Mouse (Mus musculus) CH12.LX (cell line): ENCODE results near the gene AB124611. TPM values are rescaled to one million over a fixed set of nuclear protein-coding genes. Genes with fewer than 3 reads are reported as not detected.

ENCODE experiments used
- DNase-seq: peaks from one replicate; pipeline ENCODE4 v3.0.0-alpha.2; 2013; ENCODE audit errors: extremely low read depth
- H3K27ac ChIP-seq: 2 replicates; pipeline ENCODE4 v1.5.1; 2012; ENCODE audit warnings: low read depth, mild to moderate bottlenecking, control low read depth, moderate library complexity; ENCODE audit not compliant: insufficient read depth
- H3K27me3 ChIP-seq: replicated peaks from 2 replicates; pipeline ENCODE3; 2012; ENCODE audit warnings: inconsistent platforms
- H3K36me3 ChIP-seq, 2 experiments: replicated peaks in 1 of 2; 2 replicates each; pipeline versions ENCODE3 to v1.6.1; 2012; ENCODE audit warnings: inconsistent platforms in 1 of 2, low read length in 1 of 2, mild to moderate bottlenecking in 1 of 2, mixed read lengths in 1 of 2, moderate library complexity in 1 of 2; ENCODE audit not compliant: control insufficient read depth in 1 of 2, insufficient read depth in 1 of 2
- H3K4me1 ChIP-seq, 2 experiments: 2 replicates each; pipeline ENCODE4 v1.6.1; 2012; ENCODE audit warnings: inconsistent platforms in 1 of 2, moderate library complexity in 1 of 2; ENCODE audit not compliant: insufficient read depth in 2 of 2, control insufficient read depth in 1 of 2
- H3K4me2 ChIP-seq: 2 replicates; pipeline ENCODE4 v1.6.1; 2012; ENCODE audit warnings: low read depth, mild to moderate bottlenecking, control low read depth; ENCODE audit not compliant: poor library complexity, insufficient read depth, severe bottlenecking
- H3K4me3 ChIP-seq, 3 experiments: fragments of 150-350 bp in 1 of 3; sonication (generic) in 1 of 3; replicated peaks in 1 of 3; 2 replicates each; pipeline versions ENCODE3 to v1.5.1; 2011 to 2012; ENCODE audit warnings: low read depth in 2 of 3, low read length in 2 of 3, mild to moderate bottlenecking in 2 of 3, moderate library complexity in 2 of 3, control low read depth in 1 of 3, improper control_type of control experiment in 1 of 3, inconsistent platforms in 1 of 3, mixed read lengths in 1 of 3; ENCODE audit not compliant: poor library complexity in 1 of 3
- H3K79me2 ChIP-seq: replicated peaks from 2 replicates; pipeline ENCODE4 v1.6.1; 2012; ENCODE audit warnings: mild to moderate bottlenecking, moderate library complexity; ENCODE audit not compliant: control insufficient read depth, poor library complexity, insufficient read depth, severe bottlenecking; ENCODE audit errors: extremely low read depth
- H3K9ac ChIP-seq: 2 replicates; pipeline ENCODE4 v1.6.1; 2012; ENCODE audit warnings: low read depth, mild to moderate bottlenecking, control low read depth, moderate library complexity; ENCODE audit not compliant: insufficient read depth
- H3K9me3 ChIP-seq: replicated peaks from 2 replicates; pipeline ENCODE3; 2012; ENCODE audit warnings: low read length, inconsistent platforms, mixed read lengths
- CHD1 ChIP-seq: IDR thresholded peaks from 2 replicates; pipeline ENCODE4 v1.6.1; 2012; ENCODE audit warnings: low read depth, low read length, improper control_type of control experiment, inconsistent platforms
- CTCF ChIP-seq, 2 experiments: IDR thresholded peaks in 1 of 2; conservative IDR thresholded peaks in 1 of 2; 2 replicates each; pipeline ENCODE4 v1.5.1; 2011 to 2012; ENCODE audit warnings: low read depth in 2 of 2, low read length in 2 of 2, improper control_type of control experiment in 1 of 2, inconsistent platforms in 1 of 2, mild to moderate bottlenecking in 1 of 2, moderate library complexity in 1 of 2
- EP300 ChIP-seq: IDR thresholded peaks from 2 replicates; pipeline ENCODE4 v1.6.1; 2011; ENCODE audit warnings: low read length, improper control_type of control experiment
- ETS1 ChIP-seq: conservative IDR thresholded peaks from 2 replicates; pipeline ENCODE4 v1.6.1; 2012; ENCODE audit warnings: low read depth, mild to moderate bottlenecking, inconsistent platforms, low read length, improper control_type of control experiment, moderate library complexity
- HCFC1 ChIP-seq: IDR thresholded peaks from 2 replicates; pipeline ENCODE4 v1.6.1; 2012; ENCODE audit warnings: low read depth, mild to moderate bottlenecking, inconsistent platforms, low read length, improper control_type of control experiment
- JUN ChIP-seq: IDR thresholded peaks from 2 replicates; pipeline ENCODE4 v1.6.1; 2011; ENCODE audit warnings: low read depth, mild to moderate bottlenecking, low read length, improper control_type of control experiment, moderate library complexity; ENCODE audit not compliant: insufficient read depth
- JUND ChIP-seq: conservative IDR thresholded peaks from 2 replicates; pipeline ENCODE4 v1.6.1; 2011; ENCODE audit warnings: low read depth, low read length, improper control_type of control experiment
- MAFK ChIP-seq: IDR thresholded peaks from 2 replicates; pipeline ENCODE4 v1.6.1; 2011; ENCODE audit warnings: low read length, improper control_type of control experiment; ENCODE audit not compliant: insufficient replicate concordance
- MAX ChIP-seq: IDR thresholded peaks from 2 replicates; pipeline ENCODE4 v1.6.1; 2011; ENCODE audit warnings: low read length, improper control_type of control experiment
- MAZ ChIP-seq: IDR thresholded peaks from 2 replicates; pipeline ENCODE4 v1.6.1; 2012; ENCODE audit warnings: low read depth, mild to moderate bottlenecking, inconsistent platforms, low read length, improper control_type of control experiment, moderate library complexity
- MYC ChIP-seq: IDR thresholded peaks from 2 replicates; pipeline ENCODE4 v1.6.1; 2011; ENCODE audit warnings: low read depth, mild to moderate bottlenecking, improper control_type of control experiment, low read length
- NELFE ChIP-seq: IDR thresholded peaks from 2 replicates; pipeline ENCODE4 v1.6.1; 2011; ENCODE audit warnings: low read depth, low read length, improper control_type of control experiment
- NRF1 ChIP-seq: IDR thresholded peaks from 2 replicates; pipeline ENCODE4 v1.6.1; 2014; ENCODE audit warnings: low read depth, mild to moderate bottlenecking, inconsistent platforms, low read length, improper control_type of control experiment, moderate library complexity
- PAX5 ChIP-seq: IDR thresholded peaks from 2 replicates; pipeline ENCODE4 v1.6.1; 2012; ENCODE audit warnings: low read length, inconsistent platforms, mixed read lengths
- RCOR1 ChIP-seq: conservative IDR thresholded peaks from 2 replicates; pipeline ENCODE4 v1.6.1; 2012; ENCODE audit warnings: low read depth, mild to moderate bottlenecking, inconsistent platforms, low read length, improper control_type of control experiment
- SIN3A ChIP-seq: IDR thresholded peaks from 2 replicates; pipeline ENCODE4 v1.6.1; 2012; ENCODE audit warnings: low read length, improper control_type of control experiment, inconsistent platforms
- TCF12 ChIP-seq: IDR thresholded peaks from 2 replicates; pipeline ENCODE4 v1.6.1; 2014; ENCODE audit warnings: low read depth, mild to moderate bottlenecking, inconsistent platforms, low read length, improper control_type of control experiment
- USF2 ChIP-seq: conservative IDR thresholded peaks from 2 replicates; pipeline ENCODE4 v1.6.1; 2011; ENCODE audit warnings: low read depth, low read length, improper control_type of control experiment
- dilution Hi-C: fragments of 300-500 bp; cut with MboI; formaldehyde crosslinking; loops from 2 replicates; pipeline ENCODE4 v1.14.3; 2020; ENCODE audit warnings: low sequenced_read_pairs; ENCODE audit not compliant: extremely low pct_unique_long_range_greater_than_20kb, extremely low pct_ligation_motif_present
- in situ Hi-C: fragments of 300-500 bp; cut with MboI; formaldehyde crosslinking; loops from 3 replicates; pipeline ENCODE4 v1.14.3; 2019; ENCODE audit warnings: low sequenced_read_pairs, low pct_ligation_motif_present, low pct_unique_long_range_greater_than_20kb, mixed read lengths
- polyA plus RNA-seq: library from polyadenylated mRNA; unstranded; fragments of >175 nt; gene quantifications from 2 replicates; pipeline ENCODE4 v1.2.1, GENCODE M21; 2012; ENCODE audit warnings: low read depth; ENCODE audit not compliant: insufficient read length
- total RNA-seq, 2 experiments: library from RNA; depleted of rRNA; stranded (reverse); fragments of 300-350 nt in 1 of 2; fragments of >200 nt in 1 of 2; gene quantifications; 2 replicates each; pipeline ENCODE4 v1.2.3; 2012 to 2014

AB124611 gene
- total and polyA plus RNA-seq, 3 experiments, result 0.89 to 2.1 (median 1.5) TPM

DNA sequence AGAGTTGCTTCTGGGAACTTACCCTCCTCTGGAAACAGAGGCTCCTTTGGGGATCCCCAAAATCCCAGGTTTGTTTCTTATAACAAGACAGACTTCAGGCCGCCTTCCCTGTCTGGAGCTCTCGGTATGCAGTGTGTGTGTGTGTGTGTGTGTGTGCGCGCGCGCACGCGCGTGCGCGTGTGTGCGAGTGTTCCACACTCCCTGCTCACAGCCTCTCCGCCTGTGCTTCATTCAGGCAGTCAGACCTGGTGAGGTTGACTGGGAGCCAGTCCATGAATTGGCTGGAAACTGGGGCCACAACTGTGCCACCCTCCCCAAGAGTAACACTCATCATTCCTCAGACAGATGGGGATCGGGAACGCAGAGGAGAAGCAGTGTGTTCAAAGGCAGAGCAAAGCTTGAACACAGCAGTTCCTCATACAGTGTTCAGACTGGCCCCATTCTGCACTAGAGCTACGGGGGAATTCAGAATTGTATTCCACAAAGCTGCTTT, 28.9 kb upstream of the AB124611 start:
- dilution Hi-C loops (no loop called here), in situ Hi-C loops (no loop called here)
- no peak overlapping the region for H3K9ac ChIP-seq
- no peak overlapping the region for H3K4me2 ChIP-seq
- H3K4me3 ChIP-seq, result no peak overlapping the region
- H3K36me3 ChIP-seq, result peaks cover 59 to 82% of the 10 kb centered on the region in 2 experiments
- H3K27me3 ChIP-seq, result no peaks in the 10 kb centered on the region
- TF ChIP-seq NRF1, result no peak
- TF ChIP-seq CHD1, result no peak
- TF ChIP-seq MAFK, result no peak
- no peak for TF ChIP-seq NELFE
- no peak for TF ChIP-seq SIN3A
- TF ChIP-seq HCFC1, result no peak
- no peak for TF ChIP-seq TCF12
- TF ChIP-seq USF2, result no peak
- TF ChIP-seq JUN, result no peak
- no peak for TF ChIP-seq CTCF (conservative IDR thresholded peaks at IDR 0.05 in 1 of 2, IDR thresholded peaks at IDR 0.05 in 1 of 2; ENCODE audit: low read depth in 2 of 2, low read length in 2 of 2)
- no peak for TF ChIP-seq MAZ
- TF ChIP-seq MAX, result no peak
- no peaks in the 10 kb centered on the region for H3K9me3 ChIP-seq
- H3K79me2 ChIP-seq, result no peaks in the 10 kb centered on the region
- H3K4me1 ChIP-seq, result peaks cover 13 to 18% of the 10 kb centered on the region in 2 experiments
- H3K27ac ChIP-seq, result no peak overlapping the region
- DNase-seq, result no peak

DNA sequence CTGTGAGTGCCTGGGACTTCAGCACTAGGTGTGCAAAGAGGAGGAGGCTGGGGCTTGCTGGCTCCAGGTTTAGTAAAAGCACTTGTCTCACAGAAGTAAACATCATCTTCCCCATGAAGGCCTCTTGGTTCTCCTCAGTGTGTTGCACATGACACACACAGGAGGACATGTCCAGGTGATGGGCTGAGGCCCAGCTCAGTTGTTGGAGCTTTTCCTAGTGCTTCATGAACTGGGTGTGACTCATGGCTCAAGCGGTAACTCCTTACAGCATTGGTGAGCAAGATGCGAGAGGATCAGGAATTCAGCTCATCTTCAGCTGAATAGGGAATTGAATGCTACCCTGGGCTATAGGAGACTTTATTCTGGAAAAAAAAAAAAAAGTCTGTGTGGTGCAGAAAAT, 28.3 kb upstream of the AB124611 start:
- Histone ChIP-seq H3K4me2 (no peak overlapping the region), H3K27me3 (no peaks in the 10 kb centered on the region), H3K9me3 (no peaks in the 10 kb centered on the region), H3K9ac (no peak overlapping the region), H3K36me3 (peaks cover 57 to 83% of the 10 kb centered on the region in 2 experiments), H3K4me1 (peaks cover 13 to 18% of the 10 kb centered on the region in 2 experiments), H3K27ac (no peak overlapping the region), H3K4me3 (no peak overlapping the region), H3K79me2 (no peaks in the 10 kb centered on the region)
- dilution Hi-C loops, result no loop called here
- no peak for DNase-seq
- in situ Hi-C loops, result no loop called here
- no peak for TF ChIP-seq ETS1
- no peak for TF ChIP-seq RCOR1
- TF ChIP-seq MAX, result no peak
- TF ChIP-seq EP300, result no peak
- TF ChIP-seq PAX5, result no peak
- TF ChIP-seq JUND, result no peak
- no peak for TF ChIP-seq MYC
- no peak for TF ChIP-seq HCFC1
